Mouse (Mus musculus) forebrain, embryonic 15.5 days (tissue): Measurements from ENCODE around the gene Klk12. TPM values are rescaled to one million over a fixed set of nuclear protein-coding genes. Genes with fewer than 3 reads are reported as not detected.

Experiments
- ATAC-seq: fragments of 200-750 bp; cut with Nextera tagmentation; replicated peaks from 2 replicates; pipeline ENCODE4 v1.8.0; 2017; ENCODE audit warnings: mild to moderate bottlenecking, moderate TSS enrichment, moderate library complexity
- H3K27ac ChIP-seq: fragments of 300-500 bp; sonication (generic); replicated peaks from 2 replicates; pipeline ENCODE4 v1.5.1; 2015; ENCODE audit warnings: mild to moderate bottlenecking, inconsistent platforms
- H3K27me3 ChIP-seq: fragments of 300-500 bp; sonication (generic); 2 replicates; pipeline ENCODE4 v1.6.1; 2015; ENCODE audit warnings: inconsistent platforms
- H3K36me3 ChIP-seq: fragments of 300-500 bp; sonication (generic); 2 replicates; pipeline ENCODE4 v1.6.1; 2015; ENCODE audit warnings: mild to moderate bottlenecking, inconsistent platforms
- H3K4me1 ChIP-seq: fragments of 300-500 bp; sonication (generic); 2 replicates; pipeline ENCODE4 v1.6.1; 2015; ENCODE audit warnings: inconsistent platforms
- H3K4me2 ChIP-seq: fragments of 300-500 bp; sonication (generic); replicated peaks from 2 replicates; pipeline ENCODE4 v1.6.1; 2015; ENCODE audit warnings: mild to moderate bottlenecking, inconsistent platforms
- H3K4me3 ChIP-seq: fragments of 300-500 bp; sonication (generic); 2 replicates; pipeline ENCODE4 v1.5.1; 2015; ENCODE audit warnings: mild to moderate bottlenecking, inconsistent platforms
- H3K9ac ChIP-seq: fragments of 300-500 bp; sonication (generic); replicated peaks from 2 replicates; pipeline ENCODE4 v1.6.1; 2015; ENCODE audit warnings: mild to moderate bottlenecking, inconsistent platforms
- H3K9me3 ChIP-seq: fragments of 300-500 bp; sonication (generic); 2 replicates; pipeline ENCODE4 v1.6.1; 2016; ENCODE audit warnings: inconsistent platforms
- WGBS: fragments of 180-500 bp; shearing (Covaris S2); methylation state at CpG from one replicate; pipeline ENCODE4 v1.1.7; 2015; ENCODE audit warnings: mixed read lengths; 5-methylcytosine and 5-hydroxymethylcytosine counted together
- polyA plus RNA-seq: library from polyadenylated mRNA; unstranded; fragments of >200 nt; fragmentation: Nextera tagmentation; extraction: Ambion mirVana; gene quantifications from 2 replicates; pipeline ENCODE4 v1.2.1, GENCODE M21; 2015

The Klk12 gene
- polyA plus RNA-seq, 1 experiment from 2014 or later: not detected

- peak overlapping the region; percentile 80 for H3K4me2 ChIP-seq
- no peak overlapping the region for H3K27ac ChIP-seq
- peaks cover 32% of the 10 kb centered on the region for H3K27me3 ChIP-seq
- WGBS: 36% methylated on average over 13 of the region's 13 CpGs
- H3K9ac ChIP-seq: peak overlapping the region; percentile 55
- H3K36me3 ChIP-seq: no peaks in the 10 kb centered on the region
- H3K4me1 ChIP-seq: peaks cover 20% of the 10 kb centered on the region
- H3K4me3 ChIP-seq: peak overlapping the region; percentile 52
- H3K9me3 ChIP-seq: no peaks in the 10 kb centered on the region
- peak; percentile 57 for ATAC-seq
Observed at GRCm38 (mm10) chr7:43797844-43798462, 29.3 kb downstream of the Klk12 start.

GRCm38 (mm10) chr7:43799876-43800275, 31.2 kb downstream of the Klk12 start:
- no peak overlapping the region for H3K9ac ChIP-seq
- 75% methylated on average over 7 of the region's 7 CpGs for WGBS
- peaks cover 27% of the 10 kb centered on the region for H3K27me3 ChIP-seq
- H3K27ac ChIP-seq: no peak overlapping the region
- no peaks in the 10 kb centered on the region for H3K9me3 ChIP-seq
- no peak overlapping the region for H3K4me3 ChIP-seq
- H3K4me2 ChIP-seq: no peak overlapping the region
- H3K36me3 ChIP-seq: no peaks in the 10 kb centered on the region
- ATAC-seq: no peak
- H3K4me1 ChIP-seq: peaks cover 20% of the 10 kb centered on the region

DNA sequence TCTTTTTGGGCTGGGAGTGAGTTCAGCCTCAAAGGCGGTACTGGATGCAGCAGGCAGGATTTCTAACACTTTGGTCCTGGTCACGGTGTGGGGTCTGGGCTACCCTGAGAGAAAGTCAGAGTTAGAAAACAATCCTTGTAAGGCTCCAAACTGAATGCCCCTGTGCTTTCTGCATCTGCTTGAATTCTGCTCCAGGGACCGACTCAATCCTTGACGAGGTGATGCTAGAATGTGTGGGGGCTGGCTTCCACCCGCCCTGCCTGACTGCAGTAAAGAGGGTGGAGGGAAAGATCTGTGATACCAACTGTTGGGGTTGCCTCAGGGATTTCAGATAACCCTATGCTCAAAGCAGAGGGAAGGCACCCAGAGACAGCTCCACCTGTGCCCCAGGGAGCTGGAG, 42.3 kb downstream of the Klk12 start, which contains the start of gene Klk7:
Klk7 (plus strand) TSS at position 301 of the 400 bp plus-strand sequence.
- H3K4me3 ChIP-seq: no peak within 1 kb of the TSS
- no peak for ATAC-seq
- H3K36me3 ChIP-seq: no peaks in the 10 kb centered on the region
- no peaks in the 10 kb centered on the region for H3K4me1 ChIP-seq
- H3K27me3 ChIP-seq: no peaks in the 10 kb centered on the region
- H3K27ac ChIP-seq: no peak within 1 kb of the TSS
- WGBS: 55% methylated on average over 5 of the region's 5 CpGs
- no peaks in the 10 kb centered on the region for H3K9me3 ChIP-seq
- no peak within 1 kb of the TSS for H3K4me2 ChIP-seq
- H3K9ac ChIP-seq: no peak within 1 kb of the TSS

GRCm38 (mm10) chr7:43815211-43815610, 46.5 kb downstream of the Klk12 start:
- Histone ChIP-seq H3K4me2 (no peak overlapping the region), H3K27me3 (no peaks in the 10 kb centered on the region), H3K36me3 (no peaks in the 10 kb centered on the region), H3K9me3 (no peaks in the 10 kb centered on the region), H3K4me1 (no peaks in the 10 kb centered on the region), H3K27ac (no peak overlapping the region), H3K4me3 (no peak overlapping the region), H3K9ac (no peak overlapping the region)
- WGBS: 84% methylated on average over 7 of the region's 7 CpGs
- ATAC-seq: no peak

DNA sequence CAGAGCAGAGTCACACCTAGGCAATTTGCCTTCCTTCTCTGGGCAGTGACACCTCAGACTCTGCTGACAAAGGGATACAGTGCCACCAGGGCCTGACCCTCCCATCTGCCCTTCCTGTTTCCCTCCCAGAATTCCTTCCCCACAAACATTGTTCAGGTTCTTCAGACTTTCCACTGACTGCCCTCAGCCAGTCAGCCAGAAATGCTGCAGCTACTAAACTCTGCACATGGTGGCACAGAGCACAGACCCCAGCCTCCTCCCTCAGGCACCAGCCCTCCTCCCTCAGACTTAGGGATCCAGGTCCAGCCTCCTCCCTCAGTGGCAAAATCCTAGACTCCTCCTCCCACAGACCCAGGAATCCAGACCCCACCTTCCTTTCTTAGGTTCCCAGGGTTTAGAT, 48.0 kb downstream of the Klk12 start:
- H3K4me1 ChIP-seq: no peaks in the 10 kb centered on the region
- H3K9ac ChIP-seq: no peak overlapping the region
- ATAC-seq: no peak
- no peaks in the 10 kb centered on the region for H3K9me3 ChIP-seq
- no peak overlapping the region for H3K4me3 ChIP-seq
- H3K36me3 ChIP-seq: no peaks in the 10 kb centered on the region
- H3K27ac ChIP-seq: no peak overlapping the region
- H3K27me3 ChIP-seq: no peaks in the 10 kb centered on the region
- no peak overlapping the region for H3K4me2 ChIP-seq

GRCm38 (mm10) chr7:43821581-43821980, 52.9 kb downstream of the Klk12 start:
- 93% methylated on average over 7 of the region's 7 CpGs for WGBS
- no peak overlapping the region for H3K4me3 ChIP-seq

More at GRCm38 (mm10) chr7:43821581-43821980, 52.9 kb downstream of the Klk12 start:
- H3K9ac ChIP-seq: no peak overlapping the region
- ATAC-seq: no peak
- no peak overlapping the region for H3K4me2 ChIP-seq
- H3K4me1 ChIP-seq: no peaks in the 10 kb centered on the region
- no peak overlapping the region for H3K27ac ChIP-seq
- no peaks in the 10 kb centered on the region for H3K27me3 ChIP-seq
- H3K9me3 ChIP-seq: no peaks in the 10 kb centered on the region
- H3K36me3 ChIP-seq: no peaks in the 10 kb centered on the region

Other genes starting within 250 kb of the Klk12 start
- gene Cd33, start 224.5 kb upstream of the Klk12 start, polyA plus RNA-seq: 0.88 and 1.0 TPM in 2 replicates
- 11.3 and 11.5 TPM in 2 replicates for gene Zfp658, start 206.6 kb upstream of the Klk12 start, polyA plus RNA-seq
- 15.8 and 17.9 TPM in 2 replicates for gene Zfp719, start 189.3 kb upstream of the Klk12 start, polyA plus RNA-seq
- 0.25 and 0.27 TPM in 2 replicates for gene Zfp819, start 161.7 kb upstream of the Klk12 start, polyA plus RNA-seq
- not detected in 2 replicates for gene Ceacam18, start 134.2 kb upstream of the Klk12 start, polyA plus RNA-seq
- 0.13 and 0.18 TPM in 2 replicates for gene Siglece, start 108.7 kb upstream of the Klk12 start, polyA plus RNA-seq
- gene Ctu1, start 96.9 kb upstream of the Klk12 start, polyA plus RNA-seq: 29.3 and 31.1 TPM in 2 replicates
- gene Klk14, start 78.5 kb upstream of the Klk12 start, polyA plus RNA-seq: not detected in 2 replicates
- gene Klk13, start 56.3 kb upstream of the Klk12 start, polyA plus RNA-seq: not detected in 2 replicates
- not detected in 2 replicates for gene Klk11, start 5.7 kb downstream of the Klk12 start, polyA plus RNA-seq
- gene Klk10, start 12.1 kb downstream of the Klk12 start, polyA plus RNA-seq: 0.17 and 0.36 TPM in 2 replicates
- not detected in 2 replicates for gene Klk9, start 23.0 kb downstream of the Klk12 start, polyA plus RNA-seq
- 4.8 and 6.4 TPM in 2 replicates for gene Klk8, start 28.7 kb downstream of the Klk12 start, polyA plus RNA-seq
- gene Klk7, start 42.4 kb downstream of the Klk12 start, polyA plus RNA-seq: not detected in 2 replicates
- gene Klk6, start 55.6 kb downstream of the Klk12 start, polyA plus RNA-seq: not detected in 2 replicates
- gene Klk5, start 73.1 kb downstream of the Klk12 start, polyA plus RNA-seq: not detected in 2 replicates
- 0.24 and 0.59 TPM in 2 replicates for gene Klk4, start 112.3 kb downstream of the Klk12 start, polyA plus RNA-seq
- not detected in 2 replicates for gene Klk15, start 164.8 kb downstream of the Klk12 start, polyA plus RNA-seq
- not detected in 2 replicates for gene Klk1b8, start 181.8 kb downstream of the Klk12 start, polyA plus RNA-seq
- gene Klk1b1, start 197.9 kb downstream of the Klk12 start, polyA plus RNA-seq: not detected in 2 replicates
- not detected in 2 replicates for gene Klk1b9, start 207.2 kb downstream of the Klk12 start, polyA plus RNA-seq
- not detected in 2 replicates for gene Klk1b11, start 227.0 kb downstream of the Klk12 start, polyA plus RNA-seq
- gene Klk1b26, start 243.3 kb downstream of the Klk12 start, polyA plus RNA-seq: not detected in 2 replicates